12 mouse cellular contexts compared by ENCODE assay signal in the genomic region with DNA sequence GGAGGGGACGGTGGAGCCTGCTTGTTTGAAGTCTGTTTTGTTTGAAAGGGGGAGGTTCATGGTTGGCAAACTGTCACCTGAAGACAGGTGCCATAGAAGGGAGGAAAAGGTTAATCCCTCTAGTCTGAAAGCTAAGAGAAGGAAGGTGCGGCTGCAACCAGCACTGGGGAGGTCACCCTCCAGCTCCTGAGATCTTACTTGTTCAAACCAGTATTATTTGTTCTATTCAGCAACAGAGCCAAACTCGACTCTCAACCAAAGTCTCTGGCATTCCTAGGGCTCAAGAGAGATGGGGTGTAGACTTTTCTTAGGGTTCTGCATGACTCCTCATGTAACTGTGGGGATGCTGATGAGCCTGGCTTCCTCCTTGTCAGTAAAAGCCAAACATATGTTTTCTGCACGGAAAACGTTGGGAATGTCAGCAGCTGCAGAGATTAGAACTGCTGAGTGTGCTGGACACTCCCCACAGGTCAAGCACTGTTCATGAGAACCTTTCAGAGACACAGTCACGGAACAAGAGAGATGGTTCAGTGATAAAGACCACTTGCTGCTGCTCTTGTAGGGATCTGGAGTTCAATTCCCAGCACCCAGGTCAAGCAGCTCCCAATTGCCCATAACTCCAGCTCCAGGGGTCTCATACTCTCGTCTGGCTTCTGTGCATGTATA. TPM values are rescaled to one million over a fixed set of nuclear protein-coding genes. Genes with fewer than 3 reads are reported as not detected.
"Had no signal": no experiment of that assay in that cellular context is flagged by ENCODE, and none has a peak within 500 bp of the region (broad histone marks: within the 10 kb centered on the region; RNA-seq: fewer than 3 reads in every experiment).

No protein-coding gene starts in this region.

- H3K36me3 ChIP-seq: intestine, embryonic 15.5 days; kidney, embryonic 15.5 days; liver, embryonic 12.5 days; midbrain, embryonic 13.5 days had no signal

- DNase-seq: kidney, adult 18-20 months; kidney, postnatal 14 days; left cerebral cortex, postnatal 4 days; right cerebral cortex, postnatal 14 days; thymus, postnatal 36 days had no signal

- H3K27ac ChIP-seq: intestine, embryonic 15.5 days; kidney, embryonic 15.5 days; liver, embryonic 12.5 days; midbrain, embryonic 13.5 days had no signal

- H3K9ac ChIP-seq: intestine, embryonic 15.5 days; kidney, embryonic 15.5 days; liver, embryonic 12.5 days; midbrain, embryonic 13.5 days had no signal

- ATAC-seq: intestine, embryonic 15.5 days; midbrain, embryonic 13.5 days had no signal

- H3K27me3 ChIP-seq: intestine, embryonic 15.5 days; kidney, embryonic 15.5 days; liver, embryonic 12.5 days; midbrain, embryonic 13.5 days had no signal

- H3K9me3 ChIP-seq: intestine, embryonic 15.5 days; kidney, embryonic 15.5 days; liver, embryonic 12.5 days; midbrain, embryonic 13.5 days had no signal

- H3K4me2 ChIP-seq: intestine, embryonic 15.5 days; kidney, embryonic 15.5 days; liver, embryonic 12.5 days; midbrain, embryonic 13.5 days had no signal

- H3K4me1 ChIP-seq: intestine, embryonic 15.5 days; kidney, embryonic 15.5 days; liver, embryonic 12.5 days; midbrain, embryonic 13.5 days had no signal

- H3K4me3 ChIP-seq: intestine, embryonic 15.5 days; kidney, embryonic 15.5 days; liver, embryonic 12.5 days; midbrain, embryonic 13.5 days had no signal

RNA-seq across cellular contexts. Expression of a gene that starts 27.5 kb away (rescaled TPM):
- total RNA-seq: layer of hippocampus, postnatal 14 days; left cerebral cortex, adult 18-20 months; left cerebral cortex, postnatal 4 days had no signal
- polyA plus RNA-seq: kidney, embryonic 15.5 days; liver, embryonic 12.5 days; midbrain, embryonic 13.5 days; neural tube, embryonic 14.5 days had no signal
